Mouse (Mus musculus): ENCODE results near the gene Naga. TPM values are rescaled to one million over a fixed set of nuclear protein-coding genes. Genes with fewer than 3 reads are reported as not detected.

Gene Naga
- polyA plus RNA-seq, 2 experiments: 59.3 to 101 TPM

GRCm38 (mm10) chr15:82335194-82335593, 3.5 kb downstream of the Naga start:
- Histone ChIP-seq H3K36me3 (ENCODE audit: control insufficient read depth, insufficient read depth, low read length) (peaks cover 46% of the 10 kb centered on the region), H3K9me3 (ENCODE audit: control insufficient read depth, low read length) (no peaks in the 10 kb centered on the region), H3K9ac (ENCODE audit: low read depth, low read length, severe bottlenecking) (no peak overlapping the region), H3K27me3 (ENCODE audit: control insufficient read depth, insufficient read depth, low read length) (no peaks in the 10 kb centered on the region), H3K4me1 (ENCODE audit: control insufficient read depth, insufficient read depth, low read length) (peaks cover 10% of the 10 kb centered on the region), H3K27ac (replicated peaks; ENCODE audit: low read depth, low read length) (no peak overlapping the region), H3K4me2 (replicated peaks; ENCODE audit: low read depth, low read length, severe bottlenecking) (no peak overlapping the region), H3K4me3 (replicated peaks; ENCODE audit: low read length) (no peak overlapping the region)
- WGBS: 97% methylated on average over 4 of the region's 4 CpGs
- ATAC-seq (ENCODE audit: low FRiP score, low read depth): no peak
- no peak for DNase-seq (ENCODE audit: low spot score)
- TF ChIP-seq POLR2A (IDR thresholded peaks at IDR 0.05; ENCODE audit: borderline replicate concordance, extremely low read depth, insufficient read depth, insufficient read length): no peak

- H3K27ac ChIP-seq (replicated peaks; ENCODE audit: low read depth, low read length): no peak overlapping the region
- peaks cover 11% of the 10 kb centered on the region for H3K36me3 ChIP-seq (ENCODE audit: control insufficient read depth, insufficient read depth, low read length)
- no peak overlapping the region for H3K4me2 ChIP-seq (replicated peaks; ENCODE audit: low read depth, low read length, severe bottlenecking)
- no peak overlapping the region for H3K9ac ChIP-seq (ENCODE audit: low read depth, low read length, severe bottlenecking)
- ATAC-seq (ENCODE audit: low FRiP score, low read depth) (no peak), DNase-seq (ENCODE audit: low spot score) (no peak)
- no peak overlapping the region for H3K4me3 ChIP-seq (replicated peaks; ENCODE audit: low read length)
- H3K27me3 ChIP-seq (ENCODE audit: control insufficient read depth, insufficient read depth, low read length): no peaks in the 10 kb centered on the region
- H3K9me3 ChIP-seq (ENCODE audit: control insufficient read depth, low read length): no peaks in the 10 kb centered on the region
- 50% methylated on average over 2 of the region's 2 CpGs for WGBS
- H3K4me1 ChIP-seq (ENCODE audit: control insufficient read depth, insufficient read depth, low read length): 0 out of 2 replicates have a peak, but pooled peaks cover 3% of the 10 kb centered on the region
- no peak for TF ChIP-seq POLR2A (IDR thresholded peaks at IDR 0.05; ENCODE audit: borderline replicate concordance, extremely low read depth, insufficient read depth, insufficient read length)
These were observed 13.3 kb downstream of the Naga start for GRCm38 (mm10) chr15:82325382-82325781.

- ATAC-seq (ENCODE audit: low FRiP score, low read depth): peak; percentile 55; the same call in 1 of the 2 replicates
- Histone ChIP-seq H3K9me3 (ENCODE audit: control insufficient read depth, low read length) (no peaks in the 10 kb centered on the region), H3K27ac (replicated peaks; ENCODE audit: low read depth, low read length) (no peak overlapping the region), H3K9ac (ENCODE audit: low read depth, low read length, severe bottlenecking) (no peak overlapping the region), H3K36me3 (ENCODE audit: control insufficient read depth, insufficient read depth, low read length) (no peaks in the 10 kb centered on the region), H3K27me3 (ENCODE audit: control insufficient read depth, insufficient read depth, low read length) (no peaks in the 10 kb centered on the region), H3K4me2 (replicated peaks; ENCODE audit: low read depth, low read length, severe bottlenecking) (no peak overlapping the region), H3K4me3 (replicated peaks; ENCODE audit: low read length) (no peak overlapping the region), H3K4me1 (ENCODE audit: control insufficient read depth, insufficient read depth, low read length) (0 out of 2 replicates have a peak, but pooled peaks cover 3% of the 10 kb centered on the region)
- WGBS: 78% methylated on average over 8 of the region's 8 CpGs
- TF ChIP-seq POLR2A (IDR thresholded peaks at IDR 0.05; ENCODE audit: borderline replicate concordance, extremely low read depth, insufficient read depth, insufficient read length): no peak
- peak; percentile 36 for DNase-seq (ENCODE audit: low spot score)
These were observed 16.5 kb downstream of the Naga start for GRCm38 (mm10) chr15:82322195-82322594.

GRCm38 (mm10) chr15:82319613-82320012, 19.1 kb downstream of the Naga start:
- 0 out of 2 replicates have a peak, but pooled peaks cover 3% of the 10 kb centered on the region for H3K4me1 ChIP-seq (ENCODE audit: control insufficient read depth, insufficient read depth, low read length)
- no peak overlapping the region for H3K4me2 ChIP-seq (replicated peaks; ENCODE audit: low read depth, low read length, severe bottlenecking)
- ATAC-seq (ENCODE audit: low FRiP score, low read depth): no peak
- DNase-seq (ENCODE audit: low spot score): no peak
- H3K9me3 ChIP-seq (ENCODE audit: control insufficient read depth, low read length): no peaks in the 10 kb centered on the region
- WGBS: 93% methylated on average over 1 of the region's 1 CpGs
- no peaks in the 10 kb centered on the region for H3K36me3 ChIP-seq (ENCODE audit: control insufficient read depth, insufficient read depth, low read length)
- no peak overlapping the region for H3K9ac ChIP-seq (ENCODE audit: low read depth, low read length, severe bottlenecking)
- no peaks in the 10 kb centered on the region for H3K27me3 ChIP-seq (ENCODE audit: control insufficient read depth, insufficient read depth, low read length)
- no peak for TF ChIP-seq POLR2A (IDR thresholded peaks at IDR 0.05; ENCODE audit: borderline replicate concordance, extremely low read depth, insufficient read depth, insufficient read length)
- no peak overlapping the region for H3K4me3 ChIP-seq (replicated peaks; ENCODE audit: low read length)
- H3K27ac ChIP-seq (replicated peaks; ENCODE audit: low read depth, low read length): no peak overlapping the region

GRCm38 (mm10) chr15:82317839-82318238, 20.9 kb downstream of the Naga start:
- no peaks in the 10 kb centered on the region for H3K27me3 ChIP-seq (ENCODE audit: control insufficient read depth, insufficient read depth, low read length)
- no peak overlapping the region for H3K4me3 ChIP-seq (replicated peaks; ENCODE audit: low read length)
- no peaks in the 10 kb centered on the region for H3K9me3 ChIP-seq (ENCODE audit: control insufficient read depth, low read length)
- DNase-seq (ENCODE audit: low spot score) (no peak), ATAC-seq (ENCODE audit: low FRiP score, low read depth) (no peak)
- no peaks in the 10 kb centered on the region for H3K4me1 ChIP-seq (ENCODE audit: control insufficient read depth, insufficient read depth, low read length)
- no peak overlapping the region for H3K4me2 ChIP-seq (replicated peaks; ENCODE audit: low read depth, low read length, severe bottlenecking)
- no peaks in the 10 kb centered on the region for H3K36me3 ChIP-seq (ENCODE audit: control insufficient read depth, insufficient read depth, low read length)
- H3K9ac ChIP-seq (ENCODE audit: low read depth, low read length, severe bottlenecking): no peak overlapping the region
- no peak for TF ChIP-seq POLR2A (IDR thresholded peaks at IDR 0.05; ENCODE audit: borderline replicate concordance, extremely low read depth, insufficient read depth, insufficient read length)
- whole genome bisulfite sequencing: 80% methylated on average over 6 of the region's 6 CpGs
- no peak overlapping the region for H3K27ac ChIP-seq (replicated peaks; ENCODE audit: low read depth, low read length)

GRCm38 (mm10) chr15:82308416-82308815, 30.3 kb downstream of the Naga start:
- 64% methylated on average over 3 of the region's 3 CpGs for WGBS
- H3K4me3 ChIP-seq (replicated peaks; ENCODE audit: low read length): no peak overlapping the region
- no peaks in the 10 kb centered on the region for H3K36me3 ChIP-seq (ENCODE audit: control insufficient read depth, insufficient read depth, low read length)
- no peaks in the 10 kb centered on the region for H3K9me3 ChIP-seq (ENCODE audit: control insufficient read depth, low read length)
- no peak overlapping the region for H3K4me2 ChIP-seq (replicated peaks; ENCODE audit: low read depth, low read length, severe bottlenecking)
- ATAC-seq (ENCODE audit: low FRiP score, low read depth) (no peak), DNase-seq (ENCODE audit: low spot score) (no peak)
- no peaks in the 10 kb centered on the region for H3K27me3 ChIP-seq (ENCODE audit: control insufficient read depth, insufficient read depth, low read length)
- H3K27ac ChIP-seq (replicated peaks; ENCODE audit: low read depth, low read length): no peak overlapping the region
- no peak overlapping the region for H3K9ac ChIP-seq (ENCODE audit: low read depth, low read length, severe bottlenecking)
- H3K4me1 ChIP-seq (ENCODE audit: control insufficient read depth, insufficient read depth, low read length): no peaks in the 10 kb centered on the region
- TF ChIP-seq POLR2A (IDR thresholded peaks at IDR 0.05; ENCODE audit: borderline replicate concordance, extremely low read depth, insufficient read depth, insufficient read length): no peak

Data from limb, embryonic 14.5 days (tissue).